Mouse (Mus musculus) heart, postnatal 10 days (tissue): ENCODE measurements around the gene Dgka. TPM values are rescaled to one million over a fixed set of nuclear protein-coding genes. Genes with fewer than 3 reads are reported as not detected.

Experiments used
- DNase-seq, 2 experiments: peaks; one replicate each; pipeline ENCODE4 v3.0.0; 2021
- intact Hi-C: fragments of 180-260 bp; cut with DNase I; formaldehyde crosslinking; loops from one replicate; pipeline ENCODE4 v1.15.1; 2025
- total RNA-seq, 2 experiments: library from RNA; stranded (reverse); gene quantifications; 2 replicates each; pipeline ENCODE4 v1.2.3; 2021

Dgka gene
- total RNA-seq: 10 to 100 TPM; 10.3 to 11.9 TPM

- intact Hi-C loops: loop anchor here (2.0 kb wide), 1 partner anchor 40 kb away; the partner anchor contains the start of genes Cdk2 and Pmel
- DNase-seq: peak; percentile 32 to 50
These were observed at the start of gene Dgka for GRCm38 (mm10) chr10:128744680-128745601. TSS of gene Dgka (minus strand) at chr10:128744855.

GRCm38 (mm10) chr10:128794391-128794790 lies 49.7 kb upstream of the Dgka start:
- DNase-seq: no peak
- intact Hi-C loops: no loop called here

- intact Hi-C loops: no loop called here
- DNase-seq: no peak
These were observed 48.6 kb upstream of the Dgka start for GRCm38 (mm10) chr10:128793258-128793657.

GRCm38 (mm10) chr10:128792041-128792440 lies 47.4 kb upstream of the Dgka start:
- no peak for DNase-seq
- intact Hi-C loops: no loop called here

GRCm38 (mm10) chr10:128790398-128791124 lies 45.9 kb upstream of the Dgka start, which contains the start of gene Mmp19:
TSS of gene Mmp19 (plus strand) at chr10:128790910.
- peak; percentile 41 to 46 for DNase-seq
- intact Hi-C loops: no loop called here

- DNase-seq: no peak
- intact Hi-C loops: no loop called here
These were observed 35.5 kb upstream of the Dgka start for GRCm38 (mm10) chr10:128780200-128780599.

- DNase-seq: peak; percentile 90 to 91
- intact Hi-C loops: loop anchor here (2.0 kb wide), 1 partner anchor 26 kb away; the partner anchor contains the start of genes Dnajc14 and Tmem198b
These were observed 34.5 kb upstream of the Dgka start for GRCm38 (mm10) chr10:128779011-128779795.

GRCm38 (mm10) chr10:128778441-128778840 lies 33.8 kb upstream of the Dgka start:
- no peak for DNase-seq
- intact Hi-C loops: loop anchor here (2.0 kb wide), 1 partner anchor 26 kb away; the partner anchor contains the start of genes Dnajc14 and Tmem198b

GRCm38 (mm10) chr10:128773685-128774084 lies 29.0 kb upstream of the Dgka start:
- intact Hi-C loops: no loop called here

GRCm38 (mm10) chr10:128772895-128773294 lies 28.2 kb upstream of the Dgka start:
- no peak for DNase-seq
- intact Hi-C loops: no loop called here

More at GRCm38 (mm10) chr10:128773685-128774084, 29.0 kb upstream of the Dgka start:
- no peak for DNase-seq

- intact Hi-C loops: loop anchor here (1.0 kb wide), 1 partner anchor 56 kb away; the partner anchor contains the start of genes Dnajc14 and Tmem198b
- DNase-seq: peak in 1 of 2 experiments; percentile 82
These were observed 3.7 kb upstream of the Dgka start for GRCm38 (mm10) chr10:128748252-128748864.

- intact Hi-C loops: loop anchor here (1.0 kb wide), 1 partner anchor 57 kb away; the partner anchor contains the start of genes Dnajc14 and Tmem198b
These were observed 3.1 kb upstream of the Dgka start, which contains the start of gene Pym1 for GRCm38 (mm10) chr10:128747646-128748251. TSS of gene Pym1 (plus strand) at chr10:128747889.

GRCm38 (mm10) chr10:128746972-128747645 lies 2.5 kb upstream of the Dgka start:
- intact Hi-C loops: no loop called here
- DNase-seq: no peak

More at GRCm38 (mm10) chr10:128747646-128748251, 3.1 kb upstream of the Dgka start, which contains the start of gene Pym1:
- peak; percentile 80 to 82 for DNase-seq

- intact Hi-C loops: loop anchor here (2.0 kb wide), 1 partner anchor 41 kb away; the partner anchor contains the start of genes Cdk2 and Pmel
These were observed 1.4 kb upstream of the Dgka start for GRCm38 (mm10) chr10:128745946-128746613.

GRCm38 (mm10) chr10:128744211-128744610 lies 444 bp downstream of the Dgka start:
- DNase-seq: no peak
- intact Hi-C loops: loop anchor here (2.0 kb wide), 1 partner anchor 39 kb away; the partner anchor contains the start of genes Cdk2 and Pmel

More at GRCm38 (mm10) chr10:128745946-128746613, 1.4 kb upstream of the Dgka start:
- DNase-seq: peak; percentile 21 to 24

GRCm38 (mm10) chr10:128743791-128744191 lies 864 bp downstream of the Dgka start:
- peak; percentile 80 to 82 for DNase-seq
- intact Hi-C loops: loop anchor here (2.0 kb wide), 1 partner anchor 39 kb away; the partner anchor contains the start of genes Cdk2 and Pmel

GRCm38 (mm10) chr10:128743235-128743634 lies 1.4 kb downstream of the Dgka start:
- intact Hi-C loops: no loop called here
- DNase-seq: peak in 1 of 2 experiments; percentile 25
